Mouse (Mus musculus): ENCODE results near the gene Efnb2. TPM values are rescaled to one million over a fixed set of nuclear protein-coding genes. Genes with fewer than 3 reads are reported as not detected.
A peak's percentile ranks its signal among the peaks of the same experiment; 100 is the strongest.

The Efnb2 gene
- total RNA-seq, 1 experiment from 2014 or later = 0.09 TPM

DNA sequence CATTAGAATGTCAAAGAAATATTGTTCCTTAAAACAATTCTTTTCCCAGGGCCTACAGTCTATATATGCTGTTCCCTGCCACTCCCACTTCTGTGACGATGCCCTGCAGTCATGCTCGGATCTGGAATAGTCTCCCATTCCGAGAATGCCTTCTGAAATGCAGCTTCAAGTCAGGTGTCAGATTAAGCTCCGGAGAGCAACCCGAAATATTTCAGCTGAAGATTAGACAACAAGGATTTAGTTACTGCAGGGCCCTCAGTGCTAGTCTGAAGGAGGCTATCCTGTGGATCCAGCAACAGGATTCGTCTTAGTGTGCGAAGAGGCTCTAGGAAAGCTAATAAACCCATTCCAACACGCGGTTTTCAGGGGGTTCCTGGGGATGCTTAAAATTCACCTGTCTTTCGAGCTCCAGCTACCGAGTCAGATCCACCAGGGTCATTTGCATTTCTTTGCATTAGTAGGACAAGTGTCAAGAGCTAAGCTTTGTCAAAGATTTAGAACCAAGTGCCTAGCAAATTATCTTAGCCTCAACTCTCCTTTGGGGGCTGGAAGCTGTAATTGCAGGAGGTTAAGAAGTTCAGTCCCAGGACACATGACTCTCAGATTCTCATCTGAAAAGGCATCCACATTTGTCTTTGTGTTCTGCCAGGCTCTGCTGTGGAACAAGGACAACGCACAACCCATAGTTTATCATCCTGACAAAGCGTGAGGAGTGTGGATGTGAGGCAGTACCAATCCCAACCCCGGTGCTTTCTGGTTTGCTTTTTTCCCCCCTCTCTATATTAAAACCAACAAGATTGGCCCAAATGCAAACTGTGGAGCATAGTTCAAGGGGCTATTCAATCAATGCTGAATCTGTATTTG is 4.2 kb downstream of the Efnb2 start:
- ATAC-seq (replicated peaks; ENCODE audit: low read depth, poor library complexity, severe bottlenecking) = no peak

DNA sequence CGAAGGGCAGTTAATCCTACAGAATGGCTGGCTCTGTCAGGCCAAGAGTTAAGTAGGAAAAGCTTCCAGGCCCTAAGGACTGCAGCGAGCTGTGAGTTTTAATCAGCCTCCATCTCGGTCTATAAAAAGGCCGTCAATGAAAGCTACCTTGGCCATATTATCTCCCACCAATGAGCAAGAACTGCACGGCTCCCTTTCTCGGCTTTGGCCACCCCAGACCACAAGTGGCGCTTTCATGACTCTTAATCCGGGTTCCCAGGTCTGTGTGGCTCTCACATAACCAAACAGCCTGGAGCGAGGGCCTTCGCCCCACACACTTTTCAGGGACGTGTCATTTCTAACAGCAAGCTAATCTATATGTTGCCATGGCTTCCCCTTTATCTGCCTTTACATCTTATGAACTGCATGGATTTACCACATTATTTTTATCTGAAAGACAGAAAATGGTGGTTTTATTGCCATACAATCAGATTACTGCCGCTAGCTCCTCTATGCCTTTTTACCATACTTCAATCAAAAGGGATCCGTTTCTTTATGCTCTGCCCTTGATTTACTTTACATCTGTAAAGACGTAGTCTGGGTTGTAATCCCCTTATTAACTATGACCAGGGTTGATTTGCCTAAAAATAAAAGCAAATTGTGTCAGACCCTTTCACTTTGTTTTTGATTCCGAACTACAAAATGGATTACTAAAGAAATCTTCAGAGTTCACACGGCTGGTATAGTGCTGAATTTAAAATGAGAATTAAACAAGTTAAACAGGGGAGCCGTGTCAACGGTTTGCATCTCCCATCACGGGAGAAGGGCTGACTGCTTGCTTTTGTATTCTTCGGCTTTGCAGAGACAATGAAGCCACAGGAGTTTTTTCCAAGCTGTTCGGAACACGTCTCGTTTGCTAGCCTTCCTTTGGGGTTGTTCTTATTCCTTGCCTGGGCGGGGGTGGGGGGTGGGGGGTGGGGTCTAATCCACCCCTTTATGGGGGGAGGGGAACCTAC is 5.4 kb downstream of the Efnb2 start:
- ATAC-seq (replicated peaks; ENCODE audit: low read depth, poor library complexity, severe bottlenecking) = no peak

DNA sequence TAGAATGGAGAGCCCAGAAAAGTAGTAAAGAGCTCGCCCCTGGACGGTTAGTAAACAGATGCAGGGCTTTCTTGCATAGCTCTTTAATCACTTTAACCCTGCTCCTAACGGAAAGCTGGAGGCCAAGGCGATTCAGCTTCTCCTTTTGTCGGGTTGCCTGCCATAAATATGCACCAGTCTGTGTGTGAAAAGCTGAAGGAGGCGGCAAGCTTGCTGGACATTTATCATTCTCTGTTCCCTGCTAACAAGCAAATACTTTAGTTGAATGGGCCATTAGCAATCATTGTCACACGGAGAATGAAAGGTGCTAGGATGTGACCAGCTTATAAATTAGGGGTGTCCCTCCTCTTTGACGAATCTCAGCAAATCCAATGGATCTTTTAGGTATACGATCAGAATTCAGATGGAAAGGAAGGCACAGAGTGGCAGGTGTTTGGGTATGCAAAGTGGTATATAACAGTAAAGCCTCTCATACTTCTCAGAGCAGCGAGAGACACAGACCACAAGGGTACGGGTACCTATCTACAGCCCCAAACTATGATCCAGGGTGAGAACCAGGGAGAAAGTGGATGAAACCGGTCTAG is 7.0 kb downstream of the Efnb2 start:
- ATAC-seq (replicated peaks; ENCODE audit: low read depth, poor library complexity, severe bottlenecking) = no peak

DNA sequence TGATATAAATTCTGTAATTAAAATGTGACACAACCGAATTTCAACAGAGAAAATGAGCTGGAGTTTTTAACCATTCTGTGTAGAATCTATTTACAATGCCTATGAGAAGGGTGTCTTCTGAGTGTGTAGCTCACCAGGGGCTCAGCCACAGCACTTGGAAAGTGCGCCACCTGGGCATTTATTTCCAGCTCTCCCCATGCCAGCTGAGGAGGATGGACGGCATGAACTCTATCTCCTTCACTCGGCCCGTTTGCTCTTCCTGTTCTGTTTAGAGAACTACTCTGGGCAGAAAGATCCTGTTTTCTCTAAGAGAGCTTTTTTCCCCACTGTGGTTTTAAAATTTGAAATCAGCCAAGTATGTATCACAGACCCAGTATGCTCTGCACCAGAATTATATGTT is 7.7 kb downstream of the Efnb2 start:
- ATAC-seq (replicated peaks; ENCODE audit: low read depth, poor library complexity, severe bottlenecking) = peak; percentile 55

DNA sequence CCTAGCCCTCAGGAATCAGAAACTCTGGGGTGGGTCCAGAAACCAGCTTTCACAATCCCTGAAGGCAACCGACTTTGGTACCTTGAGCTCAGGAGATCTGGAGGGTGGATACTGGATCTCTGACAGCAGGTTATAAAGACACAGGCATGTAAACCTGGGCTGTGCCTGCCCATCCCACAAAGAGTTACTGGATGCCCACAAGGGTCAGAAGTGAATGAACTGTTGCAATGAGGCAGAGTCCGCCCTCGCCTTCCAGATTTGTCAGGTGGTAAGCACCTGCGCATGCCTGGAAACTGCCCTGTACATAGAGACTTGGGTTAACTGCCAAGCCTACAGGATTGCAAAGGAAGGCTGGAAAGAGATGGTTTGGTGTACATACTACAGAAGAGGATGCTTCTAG is 8.7 kb downstream of the Efnb2 start:
- ATAC-seq (replicated peaks; ENCODE audit: low read depth, poor library complexity, severe bottlenecking) = no peak

DNA sequence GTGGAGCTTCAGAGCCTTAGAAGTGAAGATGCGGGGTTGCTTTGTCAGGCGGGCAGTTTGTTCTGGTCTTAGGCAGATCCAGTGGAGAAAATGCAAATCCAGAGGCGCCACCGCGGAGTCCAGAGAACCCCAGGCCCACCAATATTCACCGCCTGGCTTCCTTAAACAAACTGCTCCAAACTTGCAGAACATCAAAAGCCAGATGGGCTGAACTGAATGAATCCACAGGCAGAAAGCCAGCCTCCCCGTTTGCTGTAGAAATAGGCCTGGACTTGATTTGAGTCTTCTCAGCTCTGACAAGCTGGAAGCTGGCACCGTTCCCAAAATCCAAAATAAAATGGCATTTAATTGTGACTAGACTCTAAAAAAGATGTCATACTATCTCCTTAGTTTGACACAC is 11.1 kb downstream of the Efnb2 start:
- ATAC-seq (replicated peaks; ENCODE audit: low read depth, poor library complexity, severe bottlenecking) = no peak

DNA sequence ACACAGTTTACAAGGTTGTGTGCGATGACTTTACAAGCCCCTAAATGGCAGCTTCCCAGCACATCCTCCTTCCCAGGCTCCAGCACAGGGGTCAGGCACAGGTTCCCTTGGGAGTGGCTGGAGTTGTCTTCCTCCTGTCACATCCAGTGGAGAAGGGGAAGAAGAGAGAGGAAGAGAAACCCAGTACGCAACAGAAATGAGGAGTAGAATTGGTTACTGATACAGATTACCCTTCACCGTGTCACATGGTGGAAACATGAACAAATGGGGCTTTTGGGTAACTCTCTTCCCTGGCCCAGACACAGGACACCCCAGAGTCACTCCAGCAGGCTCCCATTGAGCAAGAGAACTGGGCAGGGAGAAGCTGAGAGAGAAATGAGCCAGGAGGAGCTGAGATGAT is 11.5 kb downstream of the Efnb2 start:
- ATAC-seq (replicated peaks; ENCODE audit: low read depth, poor library complexity, severe bottlenecking) = no peak

DNA sequence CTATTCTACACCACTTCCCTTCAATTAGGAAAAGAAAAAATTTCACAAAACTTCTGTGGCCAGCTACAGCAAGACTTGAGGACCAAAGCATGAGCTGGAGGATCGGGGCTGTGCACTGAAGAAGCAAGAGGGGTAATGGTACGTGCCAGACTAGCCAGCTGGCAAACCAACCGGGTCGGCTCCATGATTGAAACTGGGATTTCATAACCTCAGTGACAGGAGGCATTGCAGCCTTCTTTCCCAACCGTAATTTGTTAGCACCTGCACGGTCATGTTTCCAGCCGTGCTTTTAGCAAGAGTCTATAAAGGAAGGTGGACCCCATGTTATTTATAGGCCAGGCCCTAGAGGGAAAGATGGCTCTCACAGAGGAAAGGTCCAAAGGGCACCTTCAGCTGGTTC is 12.4 kb downstream of the Efnb2 start:
- ATAC-seq (replicated peaks; ENCODE audit: low read depth, poor library complexity, severe bottlenecking) = no peak

DNA sequence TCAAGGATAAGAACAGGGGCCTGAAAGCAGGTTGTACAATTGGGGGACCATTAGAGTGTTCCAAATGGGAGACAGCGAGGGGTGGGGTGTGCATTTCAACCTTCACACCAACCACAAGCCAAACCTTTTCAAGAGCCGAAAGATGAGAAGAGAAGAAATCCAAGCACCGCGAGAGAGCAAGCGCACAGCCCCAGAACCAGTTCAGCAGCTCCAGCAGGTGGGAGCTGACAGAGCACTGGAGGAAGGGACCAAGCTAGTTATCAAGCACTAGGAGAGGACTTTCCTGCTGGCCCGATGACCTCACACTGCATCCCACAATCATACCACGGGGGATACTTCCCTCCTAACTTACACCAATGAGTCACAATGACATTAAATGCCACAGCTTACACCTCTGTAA is 13.2 kb downstream of the Efnb2 start:
- no peak for ATAC-seq (replicated peaks; ENCODE audit: low read depth, poor library complexity, severe bottlenecking)

DNA sequence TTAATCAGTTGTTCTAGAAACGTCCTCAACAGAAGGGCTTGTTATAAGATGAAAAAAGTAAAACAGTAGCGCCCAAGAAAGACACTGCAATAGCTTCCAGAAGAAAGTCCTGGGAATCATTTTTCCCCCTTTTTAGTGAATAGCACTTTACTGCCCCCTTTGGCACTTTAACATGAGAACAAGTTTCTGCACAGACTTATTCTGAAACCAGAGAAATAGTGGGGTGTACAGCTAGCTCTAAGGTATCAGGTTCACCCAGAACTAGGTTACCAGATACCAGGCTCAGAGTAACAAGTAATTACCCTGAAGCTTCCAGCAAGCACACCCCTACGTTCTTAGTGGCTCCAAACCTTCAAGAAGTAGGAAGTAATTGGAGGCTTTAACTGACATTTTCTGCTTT is 13.7 kb downstream of the Efnb2 start:
- ATAC-seq (replicated peaks; ENCODE audit: low read depth, poor library complexity, severe bottlenecking) = no peak

DNA sequence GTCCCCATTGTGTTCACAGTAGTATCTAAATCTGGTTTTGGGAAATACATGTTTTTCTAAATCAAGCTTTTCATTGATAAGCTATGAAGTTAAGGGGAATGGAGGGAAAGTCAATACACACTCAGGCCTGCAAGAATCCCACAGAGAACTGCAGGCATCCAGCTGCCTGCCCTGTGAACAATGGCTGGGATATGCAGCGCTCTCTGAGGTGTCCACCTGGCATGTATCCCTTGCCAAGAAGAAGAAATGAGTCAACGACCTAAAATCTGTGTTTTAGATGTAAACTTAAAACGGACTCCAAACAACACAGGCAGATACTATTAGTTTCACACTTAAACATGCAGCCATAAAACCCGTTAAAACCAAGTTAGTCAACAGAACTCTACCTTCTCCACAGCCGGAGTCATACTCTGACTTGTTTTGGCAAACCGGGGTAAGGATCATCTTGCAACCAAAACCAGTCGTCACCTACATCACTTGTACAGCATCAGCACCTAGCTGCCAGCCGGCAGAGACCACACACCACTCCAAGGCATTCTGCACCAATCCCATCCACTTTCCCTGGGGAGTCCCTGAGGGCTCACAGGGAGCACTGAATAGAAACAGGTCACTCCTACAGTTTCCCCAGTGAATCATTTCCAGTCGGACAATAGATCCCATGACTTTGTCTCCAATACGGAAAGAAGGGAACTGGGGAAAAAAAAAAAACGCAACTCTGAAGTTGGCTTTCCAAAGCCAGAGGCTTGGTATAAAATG is 16.7 kb downstream of the Efnb2 start:
- ATAC-seq (replicated peaks; ENCODE audit: low read depth, poor library complexity, severe bottlenecking) = no peak

DNA sequence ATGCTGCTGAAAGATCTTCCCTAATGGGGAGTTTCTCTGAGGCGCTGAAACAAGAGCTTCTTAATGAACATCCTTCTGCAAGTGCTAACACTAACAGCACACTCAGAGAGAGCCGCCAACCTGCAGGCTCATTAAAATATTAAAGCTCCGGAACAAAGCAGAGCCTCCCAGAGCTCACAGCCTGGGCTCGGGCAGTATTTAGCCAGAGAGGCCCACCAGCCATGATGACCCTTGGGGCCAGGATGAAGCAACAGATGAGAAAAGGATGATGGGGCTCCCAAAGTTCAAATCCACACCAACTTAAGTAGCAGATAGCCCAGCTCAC is 20.8 kb downstream of the Efnb2 start:
- ATAC-seq (replicated peaks; ENCODE audit: low read depth, poor library complexity, severe bottlenecking) = no peak

DNA sequence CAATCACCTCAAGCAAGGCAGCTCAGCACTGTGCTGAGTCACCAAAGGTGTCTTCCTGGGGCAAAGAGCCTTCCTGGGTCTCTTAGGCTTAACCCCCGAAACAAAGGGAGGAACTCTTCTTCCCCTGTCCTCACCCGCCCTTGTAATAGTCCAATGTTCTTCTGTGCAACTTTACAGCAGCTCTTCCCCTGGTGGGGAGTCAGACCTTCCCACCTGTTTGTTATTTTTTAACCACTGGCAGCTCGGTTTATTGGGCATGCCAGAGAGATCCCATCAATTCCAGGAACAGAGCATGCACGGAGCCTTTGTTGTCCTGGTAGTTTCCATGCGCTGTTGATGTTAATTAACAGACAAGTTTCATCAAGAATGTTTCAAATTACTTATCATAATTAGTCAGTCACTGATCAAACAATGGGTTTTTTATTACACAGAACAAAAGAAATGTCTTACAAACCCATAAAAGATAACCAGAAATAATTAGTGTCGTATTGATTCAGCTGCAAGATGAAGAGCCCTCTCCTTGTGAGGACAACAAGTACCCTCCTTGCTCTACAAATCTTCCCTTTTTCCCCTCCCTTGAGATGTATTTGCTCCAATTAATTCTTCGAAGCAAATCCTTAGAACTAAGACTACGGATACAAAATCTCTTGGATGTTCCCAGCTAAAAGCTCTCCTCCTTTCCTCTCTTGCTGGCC is 21.3 kb downstream of the Efnb2 start:
- no peak for ATAC-seq (replicated peaks; ENCODE audit: low read depth, poor library complexity, severe bottlenecking)

DNA sequence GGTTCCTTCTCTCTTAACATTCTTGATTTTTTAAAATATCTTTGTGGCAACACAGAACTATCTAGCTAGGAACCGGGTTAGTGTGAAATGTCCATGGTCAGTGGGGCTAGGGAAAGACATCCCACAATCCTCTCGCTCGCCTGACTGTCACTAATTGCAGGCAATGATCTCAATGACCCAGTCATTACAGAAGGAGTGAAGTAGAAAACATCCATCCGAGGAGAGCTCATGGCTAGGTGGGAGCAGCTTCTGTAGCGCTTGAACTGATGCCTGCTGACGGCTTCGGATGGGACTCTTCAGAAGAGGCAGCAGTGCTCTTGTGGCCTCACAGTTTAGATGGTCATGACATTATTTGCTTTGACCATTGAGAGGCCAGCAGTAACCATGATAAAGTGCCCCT is 29.6 kb downstream of the Efnb2 start:
- no peak for ATAC-seq (replicated peaks; ENCODE audit: low read depth, poor library complexity, severe bottlenecking)

DNA sequence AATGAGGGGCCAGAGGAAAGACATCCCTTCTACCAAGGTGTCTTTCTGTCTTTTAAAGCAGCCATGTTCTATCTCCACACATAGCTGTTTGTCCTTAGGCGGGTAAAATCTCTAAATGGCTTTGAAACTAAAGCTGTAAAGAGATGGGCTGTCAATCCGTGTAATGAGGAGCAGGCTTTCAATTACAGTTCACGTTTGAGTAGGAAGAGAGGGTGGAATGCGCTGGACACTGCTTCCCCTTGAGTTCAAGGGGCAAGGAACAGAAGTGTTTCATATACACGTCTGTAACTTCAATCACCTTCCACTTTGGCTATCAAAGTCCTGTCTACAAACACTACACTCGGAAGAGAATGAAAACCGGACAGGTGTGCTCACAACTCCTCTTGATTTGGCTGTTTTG is 37.0 kb downstream of the Efnb2 start:
- no peak for ATAC-seq (replicated peaks; ENCODE audit: low read depth, poor library complexity, severe bottlenecking)

DNA sequence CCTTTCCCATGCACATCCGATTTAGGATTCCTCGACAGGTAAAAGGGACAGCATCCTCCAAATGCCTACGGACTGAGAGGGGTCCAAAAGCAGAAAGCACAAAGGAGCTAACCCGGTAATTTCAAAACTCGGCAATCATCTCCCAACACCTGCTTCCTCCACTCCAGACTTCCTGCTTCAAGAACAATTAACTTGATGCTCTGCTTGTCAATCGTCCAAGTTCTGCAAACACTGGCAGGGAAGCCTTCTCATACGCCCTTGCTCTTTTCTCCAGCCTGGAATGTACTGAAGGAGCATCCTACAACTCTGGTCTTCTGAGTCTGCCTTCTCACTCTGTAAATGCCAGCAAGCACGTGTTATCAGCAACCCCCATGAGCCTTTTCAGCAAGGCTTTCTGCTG is 37.6 kb downstream of the Efnb2 start:
- ATAC-seq (replicated peaks; ENCODE audit: low read depth, poor library complexity, severe bottlenecking) = peak; percentile 50

DNA sequence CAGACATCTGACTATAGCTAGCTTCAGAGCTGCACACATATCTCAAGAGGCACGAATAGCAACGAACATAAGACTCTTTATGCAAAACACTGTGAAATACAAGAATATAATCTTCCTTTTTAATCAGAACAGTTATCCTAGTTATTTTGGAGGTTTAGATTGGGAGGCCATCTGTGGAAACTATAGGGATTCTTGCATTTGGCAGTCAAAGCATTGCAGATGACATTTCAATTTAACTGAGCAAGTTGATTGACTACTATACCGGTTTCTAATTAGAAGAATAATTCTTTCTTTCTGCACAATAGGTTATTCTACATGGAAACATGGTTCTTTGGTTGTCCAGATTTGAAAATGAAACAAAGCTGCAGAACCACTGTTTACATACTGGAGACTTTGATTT is 38.6 kb downstream of the Efnb2 start:
- no peak for ATAC-seq (replicated peaks; ENCODE audit: low read depth, poor library complexity, severe bottlenecking)

DNA sequence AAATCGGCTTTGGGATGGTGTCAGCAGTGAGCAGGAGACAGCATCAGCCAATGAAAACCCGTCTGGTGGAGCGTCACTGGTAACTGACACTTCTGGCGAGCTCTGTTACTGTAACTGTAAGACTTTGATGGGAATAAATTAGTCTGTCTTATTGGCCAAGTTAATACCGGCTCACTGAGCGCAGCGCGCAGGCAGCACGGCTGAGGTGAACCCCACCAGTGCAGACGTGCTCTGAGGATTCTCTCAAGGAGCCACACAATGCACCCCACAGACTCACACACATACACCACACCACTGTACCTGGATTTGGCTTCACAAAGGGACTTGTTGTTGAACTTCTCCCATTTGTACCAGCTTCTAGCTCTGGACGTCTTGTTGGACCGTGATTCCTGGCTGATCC is 39.0 kb downstream of the Efnb2 start:
- ATAC-seq (replicated peaks; ENCODE audit: low read depth, poor library complexity, severe bottlenecking) = no peak

DNA sequence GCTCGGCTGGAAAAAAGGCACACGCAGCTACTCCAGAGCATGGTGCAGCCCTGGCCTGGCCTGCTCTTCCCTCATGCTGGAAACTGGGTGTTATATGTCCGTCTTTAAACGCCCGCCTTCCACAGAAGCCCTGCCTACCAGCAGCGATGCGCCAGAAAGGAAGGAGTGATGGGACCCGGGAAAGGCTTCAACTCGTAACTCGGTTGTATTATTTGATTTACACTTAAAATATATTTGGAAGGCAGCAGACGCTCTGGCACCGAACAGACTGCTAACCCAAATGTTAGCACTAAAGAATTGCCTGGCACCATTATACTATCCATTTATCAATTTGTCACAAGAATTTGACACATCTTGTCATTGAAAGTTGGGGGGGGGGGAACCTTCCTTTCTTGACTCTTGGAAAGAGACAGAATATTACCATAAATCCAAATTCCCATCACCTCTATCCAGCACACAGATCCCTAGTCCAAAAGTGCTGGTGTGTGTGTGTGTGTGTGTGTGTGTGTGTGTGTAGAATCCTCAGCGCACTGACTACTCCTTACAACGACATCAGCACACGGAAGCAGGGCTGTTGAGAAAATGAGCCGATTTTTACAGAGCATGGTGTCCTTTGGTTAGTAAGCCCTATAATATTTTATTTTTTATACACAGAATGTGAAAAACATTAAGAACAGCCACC is 39.7 kb downstream of the Efnb2 start:
- ATAC-seq (replicated peaks; ENCODE audit: low read depth, poor library complexity, severe bottlenecking) = no peak

Data from common myeloid progenitor, adult 5-6 weeks (primary cell).